ENCODE assay signal across 8 mouse cellular contexts in the genomic region with DNA sequence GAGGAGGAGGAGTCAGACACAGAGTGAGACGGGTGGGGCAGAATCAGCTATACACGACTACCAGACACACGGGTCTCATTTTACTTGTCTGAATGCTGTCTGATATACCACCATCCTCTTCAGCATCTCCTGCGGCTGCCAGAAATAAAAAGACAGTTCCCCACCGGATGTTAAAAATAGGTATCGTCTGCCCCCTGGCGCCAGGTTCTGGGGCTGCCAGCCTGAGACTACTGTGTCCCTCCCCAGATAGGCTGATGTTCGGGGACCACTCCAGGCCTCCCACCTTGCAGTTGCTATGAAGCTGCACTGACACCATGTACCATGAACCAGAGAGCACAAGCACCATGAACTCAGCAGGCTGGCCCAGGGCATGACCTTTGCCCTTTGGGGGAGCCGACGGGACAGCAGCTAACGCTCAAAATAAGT. TPM values are rescaled to one million over a fixed set of nuclear protein-coding genes. Genes with fewer than 3 reads are reported as not detected.
DNase-seq lines count a peak whose midpoint lies in the region.

No protein-coding gene starts in this region.

- DNase-seq in kidney, postnatal 4 days: peak; percentile 74 to 75
- no peak for DNase-seq in kidney, adult 8-10 months
- DNase-seq in adrenal gland, adult 2 months: peak; percentile 20
- DNase-seq in embryo, embryonic 10.5 days (ENCODE audit: low spot score): peak; percentile 66
- DNase-seq in gastrocnemius, postnatal 36 days: peak; percentile 49 to 57
- peak; percentile 54 to 61 for DNase-seq in left cerebral cortex, postnatal 25 days (ENCODE audit: low spot score in 2 of 2)
- DNase-seq in retina, embryonic 14.5 days (ENCODE audit: low spot score): peak; percentile 66
- DNase-seq in yolk sac, embryonic 10.5 days (ENCODE audit: low spot score): no peak

- intact Hi-C loops in gastrocnemius, postnatal 36 days (cut with DNase I): no loop called here
- intact Hi-C loops in left cerebral cortex, postnatal 25 days (cut with DNase I): loop anchor here (1.0 kb wide), 1 partner anchor 108 kb away; no protein-coding TSS in a partner anchor

RNA-seq across cellular contexts. Expression of gene Abcc8, which starts 24.2 kb away (rescaled TPM):
- 1 to 10 TPM; 1.7 to 3.3 TPM for total RNA-seq in adrenal gland, adult 2 months (2021)
- 1.3 and 1.7 TPM in 2 replicates for polyA plus RNA-seq in adrenal gland, adult 2 months (2012; rRNA removed)
- total RNA-seq in gastrocnemius, postnatal 36 days (2021): 1 to 10 TPM; 3.2 to 6.2 TPM
- 10 to 100 TPM; 28.2 to 33.1 TPM for total RNA-seq in left cerebral cortex, postnatal 25 days (2021)

RNA-seq across cellular contexts. Expression of gene Ush1c, which starts 34.2 kb away (rescaled TPM):
- total RNA-seq in adrenal gland, adult 2 months (2021): 1 to 10 TPM; 1.6 to 1.8 TPM
- 0.06 TPM in 1 of 2 replicates, not detected in the other for polyA plus RNA-seq in adrenal gland, adult 2 months (2012; rRNA removed)
- total RNA-seq in gastrocnemius, postnatal 36 days (2021): 1 to 10 TPM; 5.3 to 9.1 TPM
- total RNA-seq in left cerebral cortex, postnatal 25 days (2021): not detected

RNA-seq across cellular contexts. Expression of gene Otog, which starts 36.7 kb away (rescaled TPM):
- total RNA-seq in adrenal gland, adult 2 months (2021): 1 to 10 TPM in 1 of 2 experiments, not detected in 1; 1.5 TPM
- polyA plus RNA-seq in adrenal gland, adult 2 months (2012; rRNA removed): 0.04 and 0.16 TPM in 2 replicates
- total RNA-seq in gastrocnemius, postnatal 36 days (2021): under 1 TPM; 0.15 to 0.89 TPM
- under 1 TPM; 0.11 to 0.21 TPM for total RNA-seq in left cerebral cortex, postnatal 25 days (2021)

Comparison
In these comparisons a context has a peak if more than half of its experiments do, and no peak if none do; other contexts are left out.
1. DNase-seq: peak in kidney, postnatal 4 days (2 of 2), adrenal gland, adult 2 months (single experiment), embryo, embryonic 10.5 days (single experiment), gastrocnemius, postnatal 36 days (2 of 2), left cerebral cortex, postnatal 25 days (2 of 2) and retina, embryonic 14.5 days (single experiment); none in kidney, adult 8-10 months (0 of 2) and yolk sac, embryonic 10.5 days (single experiment).
2. RNA of gene Abcc8, which starts 24.2 kb away (total RNA-seq): 28.2 to 33.1 TPM in left cerebral cortex, postnatal 25 days; 3.2 to 6.2 TPM in gastrocnemius, postnatal 36 days and 1.7 to 3.3 TPM in adrenal gland, adult 2 months; every median in the first group is over 4 times any median in the second.